Mouse (Mus musculus): ENCODE results near the gene Kctd3.

DNA sequence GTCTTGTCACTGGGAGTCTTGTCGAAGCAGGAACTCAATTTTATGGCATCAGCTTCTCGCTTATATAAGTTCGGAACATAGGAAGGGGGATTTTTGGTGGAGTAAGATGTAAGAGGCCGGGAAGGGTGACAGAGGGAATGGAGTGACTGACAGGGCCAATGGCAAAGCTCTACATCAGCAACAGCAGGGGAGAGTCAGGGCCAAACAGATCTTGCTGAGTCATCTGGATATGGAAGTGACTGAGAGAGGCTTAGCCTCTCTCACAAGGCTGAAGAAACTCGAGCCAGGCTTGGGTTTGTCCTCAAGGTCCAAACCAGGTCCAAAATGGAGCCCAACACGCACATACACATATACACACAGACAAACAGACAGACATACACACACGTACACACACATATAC is 23.3 kb upstream of the Kctd3 start:
- TF ChIP-seq EP300 (IDR thresholded peaks at IDR 0.05; ENCODE audit: insufficient read depth, low read depth, low read length) (no peak), CTCF (IDR thresholded peaks at IDR 0.05) (no peak), POLR2A (IDR thresholded peaks at IDR 0.05; ENCODE audit: insufficient read depth, low read depth, low read length) (no peak)

Measured in heart, adult 2 months (tissue).